Mouse (Mus musculus): ENCODE results near the gene Miga2.
A peak's percentile ranks its signal among the peaks of the same experiment; 100 is the strongest.

Gene Miga2

GRCm38 (mm10) chr2:30419112-30419511, 55.1 kb downstream of the Miga2 start:
- no peak for DNase-seq (ENCODE audit: low spot score)

GRCm38 (mm10) chr2:30421432-30421831, 57.4 kb downstream of the Miga2 start:
- DNase-seq (ENCODE audit: low spot score), result no peak

DNA sequence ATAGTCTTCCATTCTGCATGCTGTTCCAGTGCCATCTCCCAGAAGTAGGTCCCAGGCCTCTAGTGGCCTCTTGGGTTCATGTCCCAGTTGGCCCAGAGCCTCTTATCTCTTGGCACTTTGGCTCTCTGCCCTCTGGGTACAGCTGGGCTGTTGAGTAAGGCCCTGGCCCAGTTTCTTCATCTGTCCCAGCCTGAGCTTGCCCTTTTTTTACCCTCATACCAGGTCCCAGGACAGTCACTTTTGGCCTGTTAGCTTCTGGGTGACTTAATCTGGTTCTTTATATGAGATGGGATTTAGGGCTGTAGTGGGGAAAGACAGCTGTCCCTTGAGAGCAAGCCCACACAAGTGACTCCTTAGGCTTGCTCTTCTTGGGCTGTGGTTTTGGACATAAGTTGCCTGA, 65.1 kb downstream of the Miga2 start:
- peak; percentile 99 for DNase-seq (ENCODE audit: low spot score)

Data from adipocyte (in vitro differentiated cells).